Mouse (Mus musculus) kidney, adult 2 months (tissue): ENCODE measurements at regions not wholly inside any gene's neighbourhood (a gene's known extent, or its start where the extent isn't known, plus 50 kb on each side); places are given as distances from the start of the nearest gene placed in this dataset.

Source experiments
- DNase-seq: peaks from one replicate; pipeline ENCODE4 v3.0.0; 2021
- H3K27ac ChIP-seq: fragments of 200-500 bp; 2 replicates; pipeline ENCODE4 v1.5.1; 2012; ENCODE audit warnings: low read depth, low read length, control low read depth, inconsistent platforms; ENCODE audit not compliant: insufficient read depth
- H3K27me3 ChIP-seq: fragments of 200-500 bp; replicated peaks from 2 replicates; pipeline ENCODE4 v1.6.1; 2012; ENCODE audit warnings: mild to moderate bottlenecking, moderate library complexity, low read length, inconsistent platforms; ENCODE audit not compliant: control insufficient read depth, insufficient read depth
- H3K36me3 ChIP-seq: fragments of 200-500 bp; 2 replicates; pipeline ENCODE4 v1.6.1; 2012; ENCODE audit warnings: mild to moderate bottlenecking, moderate library complexity, low read length, inconsistent platforms; ENCODE audit not compliant: control insufficient read depth, insufficient read depth
- H3K4me1 ChIP-seq: fragments of 200-500 bp; 2 replicates; pipeline ENCODE4 v1.6.1; 2011; ENCODE audit warnings: low read length; ENCODE audit not compliant: control insufficient read depth, insufficient read depth
- H3K4me3 ChIP-seq: fragments of 200-500 bp; 2 replicates; pipeline ENCODE4 v1.5.1; 2011; ENCODE audit warnings: mild to moderate bottlenecking, low read depth, low read length, control low read depth; ENCODE audit not compliant: insufficient read depth
- CTCF ChIP-seq: fragments of 200-500 bp; conservative IDR thresholded peaks from 2 replicates; pipeline ENCODE4 v1.5.1; 2011; ENCODE audit warnings: low read depth, mild to moderate bottlenecking, control low read depth, low read length, moderate library complexity, mixed read lengths; ENCODE audit not compliant: insufficient read depth, insufficient read length
- POLR2A ChIP-seq: fragments of 200-500 bp; IDR thresholded peaks from one replicate; pipeline ENCODE4 v1.6.1; 2011; ENCODE audit warnings: low read depth, low read length, control low read depth
- WGBS: fragments of 180-500 bp; shearing (Covaris S2); methylation state at CpG from one replicate; pipeline ENCODE4 v1.1.7; 2018; 5-methylcytosine and 5-hydroxymethylcytosine counted together

DNA sequence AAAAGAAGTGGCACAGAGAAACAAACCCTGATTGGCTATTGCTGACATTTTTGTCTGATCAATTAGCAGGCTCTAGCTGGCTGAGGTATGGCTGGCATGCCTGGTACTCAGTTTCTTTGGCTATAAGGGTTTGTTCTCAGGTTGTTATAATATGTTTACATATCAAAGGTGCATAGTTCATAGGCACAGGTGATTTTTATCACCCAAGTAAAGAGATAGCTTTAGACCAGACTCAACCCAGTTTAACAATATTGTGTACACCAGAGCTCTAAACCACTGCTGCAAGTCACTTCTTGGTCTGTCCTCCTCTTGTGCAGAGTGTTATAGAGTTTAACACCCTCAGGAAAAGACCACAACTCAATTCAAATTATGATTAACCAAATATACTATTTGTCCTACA is 65.8 kb upstream of the Ifngr1 start:
- Histone ChIP-seq H3K4me1 (no peaks in the 10 kb centered on the region; the same call in 1 of the 2 replicates), H3K27ac (no peak overlapping the region)

DNA sequence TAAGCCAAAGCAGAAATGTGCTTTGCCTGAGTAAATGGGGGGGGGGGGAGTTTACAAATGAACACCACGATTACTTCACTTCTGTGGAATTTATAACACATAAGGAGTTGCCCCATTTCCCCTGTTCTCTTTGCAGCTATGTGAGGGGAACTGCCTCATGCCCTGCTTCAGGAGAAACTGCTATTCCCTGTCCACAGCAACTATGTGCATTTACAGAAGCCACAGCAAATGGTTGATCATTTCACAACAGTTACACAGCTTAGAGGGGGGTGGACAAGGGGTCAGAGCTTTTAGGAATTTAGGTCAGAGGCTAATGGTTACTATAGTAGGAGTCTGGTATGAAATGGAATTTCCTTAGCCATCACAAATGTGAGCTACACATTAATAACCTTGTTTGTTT is 65.4 kb upstream of the Ifngr1 start:
- WGBS = 3% methylated on average over 1 of the region's 1 CpGs
- H3K27ac ChIP-seq = no peak overlapping the region
- peak; percentile 32 for DNase-seq
- TF ChIP-seq POLR2A (no peak), CTCF (no peak)
- no peaks in the 10 kb centered on the region for H3K36me3 ChIP-seq
- no peaks in the 10 kb centered on the region for H3K27me3 ChIP-seq
- H3K4me3 ChIP-seq = no peak overlapping the region
- no peaks in the 10 kb centered on the region; the same call in 1 of the 2 replicates for H3K4me1 ChIP-seq

More for the DNA sequence above, 65.8 kb upstream of the Ifngr1 start:
- Histone ChIP-seq H3K27me3 (no peaks in the 10 kb centered on the region), H3K36me3 (no peaks in the 10 kb centered on the region), H3K4me3 (no peak overlapping the region)
- TF ChIP-seq CTCF (no peak), POLR2A (no peak)
- DNase-seq = no peak

DNA sequence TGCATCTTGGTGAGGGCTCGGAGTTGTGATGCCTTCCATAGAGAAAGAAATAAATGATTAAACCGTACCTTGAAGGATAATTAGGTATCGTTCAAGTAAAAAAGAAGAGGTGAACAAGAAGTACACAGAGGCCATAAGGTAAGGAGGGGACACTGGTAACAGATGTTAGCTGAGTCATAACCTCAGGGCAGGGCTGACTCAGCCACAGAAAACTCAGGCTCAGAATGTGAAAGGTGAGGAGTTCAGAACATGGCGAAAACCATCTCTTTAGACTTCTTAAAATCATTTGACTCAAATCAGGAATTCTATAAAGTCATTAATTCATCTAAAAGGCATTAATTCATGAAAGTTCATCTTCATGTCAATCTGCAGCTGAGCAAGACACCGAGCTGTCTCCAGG is 62.1 kb upstream of the Ifngr1 start:
- no peaks in the 10 kb centered on the region for H3K27me3 ChIP-seq
- TF ChIP-seq POLR2A (no peak), CTCF (no peak)
- H3K27ac ChIP-seq = no peak overlapping the region
- peaks cover 4% of the 10 kb centered on the region; the same call in 1 of the 2 replicates for H3K4me1 ChIP-seq
- no peaks in the 10 kb centered on the region for H3K36me3 ChIP-seq
- 78% methylated on average over 5 of the region's 5 CpGs for WGBS
- no peak overlapping the region for H3K4me3 ChIP-seq
- DNase-seq = no peak

DNA sequence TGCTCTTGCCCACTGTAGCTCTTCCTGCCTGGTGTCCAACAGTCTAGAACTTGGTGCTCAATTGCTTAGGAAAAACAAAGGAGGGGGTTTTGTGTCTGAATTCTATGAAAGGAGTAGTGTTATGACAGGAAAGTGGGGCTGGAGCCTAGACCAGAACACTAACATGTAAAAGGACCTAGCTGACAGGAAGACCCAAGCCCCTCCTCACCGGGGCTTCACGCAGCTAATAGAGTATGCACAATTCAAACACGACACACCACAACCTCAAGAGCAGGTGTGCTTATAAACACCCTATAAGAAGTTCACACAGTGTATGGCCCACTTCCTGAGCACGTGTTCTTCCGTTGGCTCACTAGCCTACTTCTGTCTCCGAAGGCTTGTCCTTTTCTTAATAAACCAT is 61.7 kb upstream of the Ifngr1 start:
- H3K36me3 ChIP-seq = no peaks in the 10 kb centered on the region
- H3K4me3 ChIP-seq = no peak overlapping the region
- WGBS = 91% methylated on average over 6 of the region's 6 CpGs
- TF ChIP-seq POLR2A (no peak), CTCF (no peak)
- H3K27ac ChIP-seq = no peak overlapping the region
- H3K4me1 ChIP-seq = peaks cover 4% of the 10 kb centered on the region; the same call in 1 of the 2 replicates
- H3K27me3 ChIP-seq = no peaks in the 10 kb centered on the region
- DNase-seq = no peak

DNA sequence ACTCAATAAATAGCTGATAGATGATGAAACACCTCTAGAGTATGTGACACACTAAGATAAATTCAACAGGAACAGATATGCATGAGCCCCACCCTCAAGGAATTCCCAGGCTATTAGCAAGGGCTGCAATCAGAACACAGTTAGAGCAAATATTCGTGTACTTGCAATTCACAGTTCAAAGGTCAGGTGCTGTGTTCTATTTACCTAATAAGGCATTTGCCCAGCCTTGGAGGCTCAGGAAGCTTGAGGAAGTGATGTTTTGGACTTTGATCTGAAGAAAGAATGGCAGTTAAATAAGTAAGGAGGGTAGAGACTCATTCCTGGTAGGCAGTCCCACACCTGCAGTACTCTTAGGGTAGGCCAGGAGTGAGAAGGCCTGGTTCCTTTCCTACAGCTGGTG is 60.3 kb upstream of the Ifngr1 start:
- peak; percentile 61 for DNase-seq
- Histone ChIP-seq H3K27me3 (no peaks in the 10 kb centered on the region), H3K36me3 (no peaks in the 10 kb centered on the region), H3K4me3 (no peak overlapping the region), H3K4me1 (peaks cover 4% of the 10 kb centered on the region; the same call in 1 of the 2 replicates), H3K27ac (no peak overlapping the region)
- TF ChIP-seq CTCF = no peak
- TF ChIP-seq POLR2A = no peak
- WGBS = 4% methylated on average over 1 of the region's 1 CpGs

DNA sequence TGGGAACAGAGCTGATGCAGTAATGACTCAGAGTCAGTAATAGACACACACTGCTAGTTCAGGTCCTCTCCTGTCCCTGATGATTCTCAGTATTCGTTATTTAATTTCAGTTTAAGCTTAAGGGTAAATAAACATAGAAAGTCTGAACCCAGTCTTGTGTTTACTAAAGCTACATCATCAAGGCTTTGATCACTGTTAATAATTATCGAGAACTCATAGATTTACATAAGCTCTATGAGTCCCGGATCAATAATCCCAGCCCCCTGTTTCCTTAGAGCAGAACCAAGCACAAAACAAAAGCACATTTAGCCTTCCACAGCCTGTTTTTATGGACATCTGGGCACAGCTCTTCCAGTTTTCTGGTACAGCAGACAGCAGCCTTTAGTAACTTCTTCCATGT is 59.0 kb upstream of the Ifngr1 start:
- H3K4me3 ChIP-seq = no peak overlapping the region
- no peaks in the 10 kb centered on the region for H3K27me3 ChIP-seq
- H3K27ac ChIP-seq = no peak overlapping the region
- H3K4me1 ChIP-seq = 0 out of 2 replicates have a peak, but pooled peaks cover 4% of the 10 kb centered on the region
- TF ChIP-seq CTCF = no peak
- TF ChIP-seq POLR2A = no peak
- no peaks in the 10 kb centered on the region for H3K36me3 ChIP-seq
- 73% methylated on average over 3 of the region's 3 CpGs for WGBS
- no peak for DNase-seq

DNA sequence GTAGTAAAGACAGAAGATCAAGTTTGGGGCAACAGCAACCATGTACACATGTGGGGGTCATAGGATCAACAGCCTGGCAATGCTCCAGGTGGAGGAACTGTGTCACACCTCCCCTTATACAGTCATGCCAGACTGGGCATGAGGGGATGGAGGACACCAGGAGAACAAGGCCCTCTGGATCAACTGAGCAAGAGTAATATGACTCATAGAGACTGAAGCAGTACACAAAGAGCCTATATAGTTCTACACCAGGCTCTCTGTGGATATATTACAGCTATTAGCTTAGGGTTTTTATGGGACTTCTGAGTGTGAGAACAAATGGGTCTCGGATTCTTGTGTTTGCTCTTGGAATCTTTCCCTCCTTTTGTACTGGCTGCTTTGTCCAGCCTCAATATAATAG is 57.9 kb upstream of the Ifngr1 start:
- TF ChIP-seq CTCF (no peak), POLR2A (no peak)
- WGBS = 78% methylated on average over 1 of the region's 1 CpGs
- 0 out of 2 replicates have a peak, but pooled peaks cover 4% of the 10 kb centered on the region for H3K4me1 ChIP-seq

More for the DNA sequence above, 57.9 kb upstream of the Ifngr1 start:
- no peak for DNase-seq
- Histone ChIP-seq H3K4me3 (no peak overlapping the region), H3K36me3 (no peaks in the 10 kb centered on the region), H3K27ac (no peak overlapping the region), H3K27me3 (no peaks in the 10 kb centered on the region)
